Comparison of ENCODE assay signal across 7 mouse cellular contexts in the genomic region with DNA sequence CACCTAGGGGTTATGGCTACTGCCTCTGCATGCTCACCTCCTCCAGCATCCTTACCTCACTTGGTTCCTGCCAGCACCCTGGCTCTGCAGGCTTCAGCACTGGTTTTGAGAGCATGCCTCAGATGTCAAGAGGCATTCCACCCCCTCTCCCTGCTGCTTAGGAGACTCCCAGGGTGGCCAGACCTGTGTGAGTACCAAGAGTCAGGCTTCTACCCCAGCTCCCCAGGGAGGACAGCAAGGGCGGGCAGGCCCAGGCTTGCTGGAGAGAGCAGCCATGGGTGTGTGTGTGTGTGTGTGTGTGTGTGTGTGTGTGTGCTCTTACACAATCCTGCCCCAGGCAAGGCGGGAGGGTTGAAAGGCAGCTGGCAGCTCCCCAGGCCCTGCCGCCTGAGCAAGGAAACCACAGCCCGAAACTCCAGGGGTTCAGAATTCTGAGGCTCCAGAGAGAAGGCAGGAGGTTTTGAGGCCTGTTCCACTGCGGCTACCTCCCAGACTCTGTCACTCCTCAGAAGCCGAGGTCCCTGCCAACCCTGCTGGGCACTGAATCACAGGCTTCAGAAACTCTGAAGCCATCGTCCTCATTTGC. TPM values are rescaled to one million over a fixed set of nuclear protein-coding genes. Genes with fewer than 3 reads are reported as not detected.
DNase-seq lines count a peak whose midpoint lies in the region; ATAC-seq and TF ChIP-seq lines count a peak whose summit lies in the region.

No protein-coding gene starts in this region.

- peak; percentile 84 for DNase-seq in CH12.LX (ENCODE audit: extremely low read depth)
- DNase-seq in Muller cell, postnatal 12 days (ENCODE audit: inconsistent ontology term) = peak; percentile 91
- peak; percentile 27 for DNase-seq in testis, postnatal 14 days (ENCODE audit: low spot score)
- no peak for DNase-seq in right cerebral cortex, postnatal 4 days

- H3K36me3 ChIP-seq in CH12.LX (replicated peaks in 1 of 2; ENCODE audit: control insufficient read depth in 1 of 2, insufficient read depth in 1 of 2, low read length in 1 of 2) = peaks cover 0 to 19% of the 10 kb centered on the region in 2 experiments
- H3K36me3 ChIP-seq in forebrain, embryonic 13.5 days (ENCODE audit: poor library complexity, severe bottlenecking) = no peaks in the 10 kb centered on the region
- H3K36me3 ChIP-seq in hindbrain, embryonic 15.5 days = no peaks in the 10 kb centered on the region
- no peaks in the 10 kb centered on the region for H3K36me3 ChIP-seq in lung, embryonic 15.5 days

- peak overlapping the region; percentile 76 for H3K27ac ChIP-seq in CH12.LX (ENCODE audit: insufficient read depth, low read depth)
- H3K27ac ChIP-seq in forebrain, embryonic 13.5 days = peak overlapping the region; percentile 40
- H3K27ac ChIP-seq in hindbrain, embryonic 15.5 days (replicated peaks) = peak overlapping the region; percentile 46; the same call in 1 of the 2 replicates
- H3K27ac ChIP-seq in lung, embryonic 15.5 days = peak overlapping the region; percentile 92

- TF ChIP-seq EP300 in CH12.LX (IDR thresholded peaks at IDR 0.05; ENCODE audit: low read length) = peak; percentile 79

- peak overlapping the region; percentile 56 for H3K9ac ChIP-seq in CH12.LX (ENCODE audit: insufficient read depth, low read depth)
- H3K9ac ChIP-seq in forebrain, embryonic 13.5 days = peak overlapping the region; percentile 24
- H3K9ac ChIP-seq in hindbrain, embryonic 15.5 days = no peak overlapping the region
- peak overlapping the region; percentile 33; the same call in 1 of the 2 replicates for H3K9ac ChIP-seq in lung, embryonic 15.5 days

- ATAC-seq in forebrain, embryonic 13.5 days = no peak
- ATAC-seq in hindbrain, embryonic 15.5 days (ENCODE audit: low FRiP score, low read depth) = no peak
- ATAC-seq in lung, embryonic 15.5 days (ENCODE audit: borderline replicate concordance, extremely low read depth, low FRiP score, low TSS enrichment) = peak; percentile 13; the same call in 1 of the 2 replicates

- peak overlapping the region in 1 of 3 experiments; percentile 8 for H3K4me3 ChIP-seq in CH12.LX (replicated peaks in 1 of 3; ENCODE audit: low read depth in 2 of 3, low read length in 2 of 3, poor library complexity in 1 of 3)
- no peak overlapping the region for H3K4me3 ChIP-seq in forebrain, embryonic 13.5 days
- no peak overlapping the region for H3K4me3 ChIP-seq in hindbrain, embryonic 15.5 days
- H3K4me3 ChIP-seq in lung, embryonic 15.5 days = no peak overlapping the region

- TF ChIP-seq POLR2A in CH12.LX (IDR thresholded peaks at IDR 0.05; ENCODE audit: low read depth, low read length) = no peak

- no peaks in the 10 kb centered on the region for H3K9me3 ChIP-seq in CH12.LX (replicated peaks; ENCODE audit: low read length)
- no peaks in the 10 kb centered on the region for H3K9me3 ChIP-seq in forebrain, embryonic 13.5 days (replicated peaks)
- H3K9me3 ChIP-seq in hindbrain, embryonic 15.5 days = no peaks in the 10 kb centered on the region
- no peaks in the 10 kb centered on the region for H3K9me3 ChIP-seq in lung, embryonic 15.5 days

- peak overlapping the region; percentile 48 for H3K4me2 ChIP-seq in CH12.LX (ENCODE audit: insufficient read depth, low read depth, poor library complexity, severe bottlenecking)
- no peak overlapping the region for H3K4me2 ChIP-seq in forebrain, embryonic 13.5 days
- no peak overlapping the region for H3K4me2 ChIP-seq in hindbrain, embryonic 15.5 days
- H3K4me2 ChIP-seq in lung, embryonic 15.5 days = no peak overlapping the region

- peaks cover 7% of the 10 kb centered on the region for H3K79me2 ChIP-seq in CH12.LX (replicated peaks; ENCODE audit: control insufficient read depth, extremely low read depth, insufficient read depth, poor library complexity, severe bottlenecking)

- peaks cover 29 to 68% of the 10 kb centered on the region in 2 experiments for H3K4me1 ChIP-seq in CH12.LX (ENCODE audit: control insufficient read depth in 1 of 2, insufficient read depth in 2 of 2)
- H3K4me1 ChIP-seq in forebrain, embryonic 13.5 days = peaks cover 15% of the 10 kb centered on the region
- peaks cover 22% of the 10 kb centered on the region for H3K4me1 ChIP-seq in hindbrain, embryonic 15.5 days (replicated peaks)
- peaks cover 34% of the 10 kb centered on the region for H3K4me1 ChIP-seq in lung, embryonic 15.5 days

- TF ChIP-seq CTCF in CH12.LX (conservative IDR thresholded peaks at IDR 0.05 in 1 of 2, IDR thresholded peaks at IDR 0.05 in 1 of 2; ENCODE audit: low read depth in 2 of 2, low read length in 2 of 2) = no peak

- WGBS in forebrain, embryonic 13.5 days = 53% methylated on average over 6 of the region's 7 CpGs
- WGBS in hindbrain, embryonic 15.5 days = 28% methylated on average over 6 of the region's 7 CpGs
- WGBS in lung, embryonic 15.5 days = 39% methylated on average over 6 of the region's 7 CpGs

- in situ Hi-C loops in CH12.LX (cut with MboI; ENCODE audit: low pct_ligation_motif_present, low pct_unique_long_range_greater_than_20kb, low sequenced_read_pairs) = no loop called here

- no peaks in the 10 kb centered on the region for H3K27me3 ChIP-seq in CH12.LX (replicated peaks)
- H3K27me3 ChIP-seq in forebrain, embryonic 13.5 days = no peaks in the 10 kb centered on the region
- no peaks in the 10 kb centered on the region for H3K27me3 ChIP-seq in hindbrain, embryonic 15.5 days
- H3K27me3 ChIP-seq in lung, embryonic 15.5 days = no peaks in the 10 kb centered on the region

- no peak for TF ChIP-seq RAD21 in CH12.LX (IDR thresholded peaks at IDR 0.05; ENCODE audit: low read depth, low read length)

- dilution Hi-C loops in CH12.LX (cut with MboI; ENCODE audit: extremely low pct_ligation_motif_present, extremely low pct_unique_long_range_greater_than_20kb, low sequenced_read_pairs) = no loop called here

TF ChIP-seq in CH12.LX, 34 proteins besides CTCF, POLR2A, EP300 and RAD21 (continues in another document):
- peak; percentile 89 for TF ChIP-seq IRF4 (IDR thresholded peaks at IDR 0.05; ENCODE audit: low read depth, low read length)
- peak; percentile 78 for TF ChIP-seq SIN3A (IDR thresholded peaks at IDR 0.05; ENCODE audit: low read length)
- no peak for TF ChIP-seq JUN (IDR thresholded peaks at IDR 0.05; ENCODE audit: insufficient read depth, low read depth, low read length)
- TF ChIP-seq KAT2A (IDR thresholded peaks at IDR 0.05; ENCODE audit: insufficient replicate concordance, low read length) = 0 out of 2 replicates have a peak, but pooled peaks have one; percentile 66
- TF ChIP-seq BHLHE40 (IDR thresholded peaks at IDR 0.05; ENCODE audit: low read depth, low read length) = peak; percentile 64
- no peak for TF ChIP-seq PAX5 (IDR thresholded peaks at IDR 0.05; ENCODE audit: low read length)
- no peak for TF ChIP-seq UBTF (IDR thresholded peaks at IDR 0.05; ENCODE audit: low read depth, low read length)
- 0 out of 2 replicates have a peak, but pooled peaks have one; percentile 71 for TF ChIP-seq RCOR1 (conservative IDR thresholded peaks at IDR 0.05; ENCODE audit: low read depth, low read length)
- TF ChIP-seq MEF2A (IDR thresholded peaks at IDR 0.05; ENCODE audit: borderline replicate concordance, low read depth, low read length) = peak; percentile 90
- TF ChIP-seq ELF1 (IDR thresholded peaks at IDR 0.05; ENCODE audit: low read depth, low read length) = no peak
- TF ChIP-seq TBP (conservative IDR thresholded peaks at IDR 0.05; ENCODE audit: low read depth, low read length) = no peak
- TF ChIP-seq MAFK (IDR thresholded peaks at IDR 0.05; ENCODE audit: insufficient replicate concordance, low read length) = no peak
- TF ChIP-seq MAX (IDR thresholded peaks at IDR 0.05; ENCODE audit: low read length) = peak; percentile 78
- 0 out of 2 replicates have a peak, but pooled peaks have one; percentile 45 for TF ChIP-seq NELFE (IDR thresholded peaks at IDR 0.05; ENCODE audit: low read depth, low read length)
- no peak for TF ChIP-seq ZKSCAN1 (IDR thresholded peaks at IDR 0.05; ENCODE audit: borderline replicate concordance, low read depth, low read length)
- TF ChIP-seq GABPA (IDR thresholded peaks at IDR 0.05; ENCODE audit: insufficient replicate concordance, low read depth, low read length) = no peak
- TF ChIP-seq JUND (conservative IDR thresholded peaks at IDR 0.05; ENCODE audit: low read depth, low read length) = no peak
- peak; percentile 82 for TF ChIP-seq ETS1 (conservative IDR thresholded peaks at IDR 0.05; ENCODE audit: low read depth, low read length)
- TF ChIP-seq ZMIZ1 (IDR thresholded peaks at IDR 0.05; ENCODE audit: low read depth, low read length) = no peak
- TF ChIP-seq USF2 (conservative IDR thresholded peaks at IDR 0.05; ENCODE audit: low read depth, low read length) = no peak
- TF ChIP-seq MYC (IDR thresholded peaks at IDR 0.05; ENCODE audit: low read depth, low read length) = peak; percentile 23; the same call in 1 of the 2 replicates
- peak; percentile 40; the same call in 1 of the 2 replicates for TF ChIP-seq NRF1 (IDR thresholded peaks at IDR 0.05; ENCODE audit: low read depth, low read length)
- TF ChIP-seq CHD2 (IDR thresholded peaks at IDR 0.05; ENCODE audit: low read length) = peak; percentile 40; the same call in 1 of the 2 replicates
- peak; percentile 94 for TF ChIP-seq MAZ (IDR thresholded peaks at IDR 0.05; ENCODE audit: low read depth, low read length)
- 0 out of 2 replicates have a peak, but pooled peaks have one; percentile 68 for TF ChIP-seq MXI1 (IDR thresholded peaks at IDR 0.05; ENCODE audit: low read depth, low read length)
- TF ChIP-seq CHD1 (IDR thresholded peaks at IDR 0.05; ENCODE audit: low read depth, low read length) = peak; percentile 100
- TF ChIP-seq TCF12 (IDR thresholded peaks at IDR 0.05; ENCODE audit: low read depth, low read length) = peak; percentile 87; the same call in 1 of the 2 replicates
- no peak for TF ChIP-seq ZNF384 (IDR thresholded peaks at IDR 0.05; ENCODE audit: low read depth, low read length)
- 0 out of 2 replicates have a peak, but pooled peaks have one; percentile 50 for TF ChIP-seq HCFC1 (IDR thresholded peaks at IDR 0.05; ENCODE audit: low read depth, low read length)
- no peak for TF ChIP-seq POLR2AphosphoS2 (IDR thresholded peaks at IDR 0.05; ENCODE audit: low read depth, low read length)
- TF ChIP-seq E2F4 (IDR thresholded peaks at IDR 0.05; ENCODE audit: insufficient replicate concordance, low read depth, low read length) = no peak

RNA-seq across cellular contexts. Expression of a gene that starts 4.1 kb away (rescaled TPM):
- total RNA-seq in CH12.LX (2012; rRNA removed) (2,835 and 3,525 TPM in 2 replicates), CH12.LX (2014; rRNA removed) (5,060 and 5,084 TPM in 2 replicates)
- 4,957 and 5,324 TPM in 2 replicates for polyA plus RNA-seq in CH12.LX (2012; ENCODE audit: insufficient read length, low read depth)
- 2,754 and 3,239 TPM in 2 replicates for polyA plus RNA-seq in forebrain, embryonic 13.5 days (2015; fragmentation: Nextera tagmentation; extraction: Ambion mirVana)
- polyA plus RNA-seq in hindbrain, embryonic 15.5 days (2015; fragmentation: Nextera tagmentation; extraction: Ambion mirVana) = 1,392 and 1,427 TPM in 2 replicates
- 2,819 and 2,940 TPM in 2 replicates for polyA plus RNA-seq in lung, embryonic 15.5 days (2015; fragmentation: Nextera tagmentation; extraction: Ambion mirVana)

Comparison
In these comparisons a context has a peak if more than half of its experiments do, and no peak if none do; other contexts are left out.
1. H3K27ac ChIP-seq: peak in every context shown above with its lines; median percentile 92 in lung, embryonic 15.5 days; 76 in CH12.LX; 46 in hindbrain, embryonic 15.5 days; 40 in forebrain, embryonic 13.5 days.